ENCODE assay signal across 8 mouse cellular contexts in genomic region chr5:76305616-76306015, GRCm38 (mm10). TPM values are rescaled to one million over a fixed set of nuclear protein-coding genes. Genes with fewer than 3 reads are reported as not detected.
DNase-seq lines count a peak whose midpoint lies in the region; ATAC-seq and TF ChIP-seq lines count a peak whose summit lies in the region.

No protein-coding gene starts in this region.

- TF ChIP-seq CTCF in E14TG2a.4 (conservative IDR thresholded peaks at IDR 0.05; ENCODE audit: low read length), result no peak

- peak overlapping the region; percentile 76 for H3K4me2 ChIP-seq in embryonic facial prominence, embryonic 13.5 days
- peak overlapping the region; percentile 84 for H3K4me2 ChIP-seq in midbrain, embryonic 14.5 days (ENCODE audit: low read length)

- peak overlapping the region; percentile 55 for H3K9ac ChIP-seq in embryonic facial prominence, embryonic 13.5 days
- 0 out of 2 replicates have a peak overlapping the region, but pooled peaks have one; percentile 13 for H3K9ac ChIP-seq in midbrain, embryonic 14.5 days (replicated peaks; ENCODE audit: low read length)

- H3K36me3 ChIP-seq in E14TG2a.4 (ENCODE audit: insufficient read depth, low read length), result peaks cover 8% of the 10 kb centered on the region; the same call in 1 of the 2 replicates
- no peaks in the 10 kb centered on the region for H3K36me3 ChIP-seq in embryonic facial prominence, embryonic 13.5 days
- peaks cover 3% of the 10 kb centered on the region; the same call in 1 of the 2 replicates for H3K36me3 ChIP-seq in midbrain, embryonic 14.5 days (ENCODE audit: control insufficient read depth, insufficient read depth, low read length)

- DNase-seq in cerebellum, adult 11-12 months, result peak; percentile 23
- DNase-seq in cerebellum, adult 8-10 months, result no peak
- peak; percentile 38 for DNase-seq in kidney, adult 9 months
- DNase-seq in midbrain, embryonic 14.5 days, result peak; percentile 21
- DNase-seq in spleen, adult 18-20 months, result no peak
- DNase-seq in spleen, postnatal 14 days (ENCODE audit: low spot score in 2 of 2), result no peak

- peak overlapping the region; percentile 94 for H3K4me3 ChIP-seq in E14TG2a.4 (replicated peaks; ENCODE audit: low read length)
- peak overlapping the region; percentile 90 for H3K4me3 ChIP-seq in embryonic facial prominence, embryonic 13.5 days
- H3K4me3 ChIP-seq in midbrain, embryonic 14.5 days (replicated peaks; ENCODE audit: low read depth, low read length), result peak overlapping the region; percentile 96

- H3K9me3 ChIP-seq in E14TG2a.4 (ENCODE audit: low read length), result no peaks in the 10 kb centered on the region
- H3K9me3 ChIP-seq in embryonic facial prominence, embryonic 13.5 days, result no peaks in the 10 kb centered on the region
- H3K9me3 ChIP-seq in midbrain, embryonic 14.5 days (ENCODE audit: control insufficient read depth, low read length), result no peaks in the 10 kb centered on the region

- no peaks in the 10 kb centered on the region for H3K27me3 ChIP-seq in E14TG2a.4 (ENCODE audit: insufficient read depth, low read length)
- no peaks in the 10 kb centered on the region for H3K27me3 ChIP-seq in embryonic facial prominence, embryonic 13.5 days
- no peaks in the 10 kb centered on the region for H3K27me3 ChIP-seq in midbrain, embryonic 14.5 days (ENCODE audit: control insufficient read depth, insufficient read depth, low read length)

- peaks cover 25% of the 10 kb centered on the region for H3K4me1 ChIP-seq in E14TG2a.4 (replicated peaks; ENCODE audit: low read depth, low read length)
- peaks cover 13% of the 10 kb centered on the region for H3K4me1 ChIP-seq in embryonic facial prominence, embryonic 13.5 days
- H3K4me1 ChIP-seq in midbrain, embryonic 14.5 days (ENCODE audit: control insufficient read depth, insufficient read depth, low read length), result peaks cover 25% of the 10 kb centered on the region

- WGBS in embryonic facial prominence, embryonic 13.5 days, result under 1% methylated on average over 8 of the region's 8 CpGs
- 3% methylated on average over 8 of the region's 8 CpGs for WGBS in midbrain, embryonic 14.5 days

- ATAC-seq in embryonic facial prominence, embryonic 13.5 days (ENCODE audit: insufficient number of reproducible peaks, insufficient read depth, low FRiP score, low TSS enrichment, low read depth), result no peak
- ATAC-seq in midbrain, embryonic 14.5 days (ENCODE audit: low FRiP score, low TSS enrichment), result no peak

- no peak overlapping the region for H3K27ac ChIP-seq in embryonic facial prominence, embryonic 13.5 days
- no peak overlapping the region; the same call in 1 of the 2 replicates for H3K27ac ChIP-seq in midbrain, embryonic 14.5 days (replicated peaks; ENCODE audit: low read depth, low read length)

RNA-seq across cellular contexts. Expression of gene Clock, which starts 1.0 kb away (rescaled TPM):
- polyA plus RNA-seq in embryonic facial prominence, embryonic 13.5 days (2015; fragmentation: Nextera tagmentation; extraction: Ambion mirVana), result 15.2 and 17.7 TPM in 2 replicates
- polyA plus RNA-seq in midbrain, embryonic 14.5 days (2014; fragmentation: Nextera tagmentation; extraction: Ambion mirVana), result 18.7 and 19.2 TPM in 2 replicates

RNA-seq across cellular contexts. Expression of gene Pdcl2, which starts 25.3 kb away (rescaled TPM):
- polyA plus RNA-seq in embryonic facial prominence, embryonic 13.5 days (2015; fragmentation: Nextera tagmentation; extraction: Ambion mirVana), result not detected in 2 replicates
- not detected in 2 replicates for polyA plus RNA-seq in midbrain, embryonic 14.5 days (2014; fragmentation: Nextera tagmentation; extraction: Ambion mirVana)

RNA-seq across cellular contexts. Expression of gene Nmu, which starts 58.0 kb away (rescaled TPM):
- polyA plus RNA-seq in embryonic facial prominence, embryonic 13.5 days (2015; fragmentation: Nextera tagmentation; extraction: Ambion mirVana), result 0.25 TPM in 1 of 2 replicates, not detected in the other
- not detected in 2 replicates for polyA plus RNA-seq in midbrain, embryonic 14.5 days (2014; fragmentation: Nextera tagmentation; extraction: Ambion mirVana)

Comparison
In these comparisons a context has a peak if more than half of its experiments do, and no peak if none do; other contexts are left out.
1. DNase-seq: peak in cerebellum, adult 11-12 months (single experiment), kidney, adult 9 months (single experiment) and midbrain, embryonic 14.5 days (single experiment); none in cerebellum, adult 8-10 months (single experiment), spleen, adult 18-20 months (0 of 2) and spleen, postnatal 14 days (0 of 2).
2. Peak in every context shown above with its lines, with median percentiles within 50 percentile points of each other: H3K4me3 ChIP-seq.